Mouse (Mus musculus) midbrain, embryonic 14.5 days (tissue): ENCODE measurements around the gene Tead3. TPM values are rescaled to one million over a fixed set of nuclear protein-coding genes. Genes with fewer than 3 reads are reported as not detected.
A peak's percentile ranks its signal among the peaks of the same experiment; 100 is the strongest.
"Not testable (repeated sequence)": the region's sequence is repeated elsewhere in the genome, so short reads cannot be mapped to it uniquely, and the experiment has no call there.

ENCODE experiments used
- ATAC-seq: fragments of 200-750 bp; cut with Nextera tagmentation; 2 replicates; pipeline ENCODE4 v1.8.0; 2017; ENCODE audit warnings: moderate number of reproducible peaks, moderate library complexity; ENCODE audit not compliant: low FRiP score, low TSS enrichment
- DNase-seq: peaks from one replicate; pipeline ENCODE4 v3.0.0-alpha.2; 2015
- H3K27ac ChIP-seq: fragments of 300-500 bp; sonication (generic); replicated peaks from 2 replicates; pipeline ENCODE4 v1.5.1; 2014; ENCODE audit warnings: mild to moderate bottlenecking, low read depth, low read length, moderate library complexity
- H3K27me3 ChIP-seq: fragments of 300-500 bp; sonication (generic); 2 replicates; pipeline ENCODE4 v1.6.1; 2014; ENCODE audit warnings: low read length, control low read depth, mixed read lengths; ENCODE audit not compliant: control insufficient read depth, insufficient read depth
- H3K36me3 ChIP-seq: fragments of 300-500 bp; sonication (generic); 2 replicates; pipeline ENCODE4 v1.6.1; 2014; ENCODE audit warnings: low read length, control low read depth; ENCODE audit not compliant: control insufficient read depth, insufficient read depth
- H3K4me1 ChIP-seq: fragments of 300-500 bp; sonication (generic); 2 replicates; pipeline ENCODE4 v1.6.1; 2014; ENCODE audit warnings: mild to moderate bottlenecking, antibody characterized with exemption, low read length, control low read depth; ENCODE audit not compliant: control insufficient read depth, insufficient read depth
- H3K4me2 ChIP-seq: fragments of 300-500 bp; sonication (generic); 2 replicates; pipeline ENCODE4 v1.6.1; 2014; ENCODE audit warnings: mild to moderate bottlenecking, low read length, moderate library complexity
- H3K4me3 ChIP-seq: fragments of 300-500 bp; sonication (generic); replicated peaks from 2 replicates; pipeline ENCODE4 v1.5.1; 2014; ENCODE audit warnings: low read depth, low read length
- H3K9ac ChIP-seq: fragments of 300-500 bp; sonication (generic); replicated peaks from 2 replicates; pipeline ENCODE4 v1.6.1; 2014; ENCODE audit warnings: mild to moderate bottlenecking, low read length, moderate library complexity
- H3K9me3 ChIP-seq: fragments of 300-500 bp; sonication (generic); 2 replicates; pipeline ENCODE4 v1.6.1; 2016; ENCODE audit warnings: low read length, control low read depth, mixed read lengths; ENCODE audit not compliant: control insufficient read depth
- WGBS: fragments of 180-500 bp; shearing (Covaris S2); extraction: QIAGEN DNeasy Blood & Tissue Kit; methylation state at CpG from one replicate; pipeline ENCODE4 v1.1.7; 2014; 5-methylcytosine and 5-hydroxymethylcytosine counted together
- polyA plus RNA-seq: library from polyadenylated mRNA; unstranded; fragments of >200 nt; fragmentation: Nextera tagmentation; extraction: Ambion mirVana; gene quantifications from 2 replicates; pipeline ENCODE4 v1.2.1, GENCODE M21; 2014

The Tead3 gene
- polyA plus RNA-seq, 1 experiment from 2014 or later = 1.7 TPM

- no peak overlapping the region for H3K9ac ChIP-seq
- DNase-seq (no peak), ATAC-seq (no peak)
- H3K27me3 ChIP-seq = no peaks in the 10 kb centered on the region
- peaks cover 2% of the 10 kb centered on the region; the same call in 1 of the 2 replicates for H3K36me3 ChIP-seq
- H3K27ac ChIP-seq = no peak overlapping the region
- H3K4me2 ChIP-seq = no peak overlapping the region
- WGBS = 93% methylated on average over 7 of the region's 7 CpGs
- H3K9me3 ChIP-seq = no peaks in the 10 kb centered on the region
- no peak overlapping the region for H3K4me3 ChIP-seq
- H3K4me1 ChIP-seq = peaks cover 5% of the 10 kb centered on the region; the same call in 1 of the 2 replicates
Measured at GRCm38 (mm10) chr17:28337547-28337946, 13.1 kb downstream of the Tead3 start.

GRCm38 (mm10) chr17:28335267-28335666 is 15.3 kb downstream of the Tead3 start:
- no peak overlapping the region for H3K4me3 ChIP-seq
- WGBS = 75% methylated on average over 10 of the region's 10 CpGs
- DNase-seq (no peak), ATAC-seq (no peak)
- no peak overlapping the region for H3K27ac ChIP-seq
- H3K9ac ChIP-seq = no peak overlapping the region
- H3K4me2 ChIP-seq = no peak overlapping the region
- no peaks in the 10 kb centered on the region for H3K9me3 ChIP-seq
- H3K36me3 ChIP-seq = peaks cover 20% of the 10 kb centered on the region
- no peaks in the 10 kb centered on the region for H3K27me3 ChIP-seq
- no peaks in the 10 kb centered on the region for H3K4me1 ChIP-seq

- peaks cover 9% of the 10 kb centered on the region for H3K4me1 ChIP-seq
- H3K9ac ChIP-seq = no peak overlapping the region
- no peak overlapping the region for H3K4me3 ChIP-seq
- H3K9me3 ChIP-seq = no peaks in the 10 kb centered on the region
- H3K4me2 ChIP-seq = no peak overlapping the region
- DNase-seq (no peak), ATAC-seq (no peak)
- H3K36me3 ChIP-seq = peaks cover 27% of the 10 kb centered on the region
- WGBS = 63% methylated on average over 31 of the region's 31 CpGs
- no peak overlapping the region for H3K27ac ChIP-seq
- no peaks in the 10 kb centered on the region for H3K27me3 ChIP-seq
Measured at GRCm38 (mm10) chr17:28332915-28333546, 17.6 kb downstream of the Tead3 start.

GRCm38 (mm10) chr17:28332113-28332914 is 18.3 kb downstream of the Tead3 start:
- ATAC-seq = no peak
- H3K4me3 ChIP-seq = no peak overlapping the region
- no peaks in the 10 kb centered on the region for H3K9me3 ChIP-seq
- WGBS = 48% methylated on average over 13 of the region's 13 CpGs
- no peak overlapping the region for H3K27ac ChIP-seq
- H3K9ac ChIP-seq = no peak overlapping the region
- peaks cover 27% of the 10 kb centered on the region for H3K36me3 ChIP-seq
- no peaks in the 10 kb centered on the region for H3K27me3 ChIP-seq
- H3K4me1 ChIP-seq = peaks cover 15% of the 10 kb centered on the region
- DNase-seq = no peak
- H3K4me2 ChIP-seq = no peak overlapping the region

GRCm38 (mm10) chr17:28331241-28332112 is 19.1 kb downstream of the Tead3 start:
- no peak for ATAC-seq
- no peak for DNase-seq
- peaks cover 27% of the 10 kb centered on the region for H3K36me3 ChIP-seq
- H3K4me3 ChIP-seq = no peak overlapping the region
- H3K4me2 ChIP-seq = no peak overlapping the region
- no peaks in the 10 kb centered on the region for H3K9me3 ChIP-seq
- H3K27me3 ChIP-seq = no peaks in the 10 kb centered on the region
- 39% methylated on average over 7 of the region's 7 CpGs for WGBS
- no peak overlapping the region for H3K9ac ChIP-seq
- no peak overlapping the region for H3K27ac ChIP-seq
- H3K4me1 ChIP-seq = peaks cover 15% of the 10 kb centered on the region

- H3K27ac ChIP-seq, H3K27me3 ChIP-seq, H3K4me3 ChIP-seq, DNase-seq, H3K9ac ChIP-seq, ATAC-seq, H3K9me3 ChIP-seq, H3K4me2 ChIP-seq: not testable (repeated sequence)
- Histone ChIP-seq H3K36me3 (peaks cover 31% of the 10 kb centered on the region), H3K4me1 (peaks cover 15% of the 10 kb centered on the region)
- WGBS = 73% methylated on average over 6 of the region's 8 CpGs
Measured at GRCm38 (mm10) chr17:28330590-28330989, 20.0 kb downstream of the Tead3 start.

GRCm38 (mm10) chr17:28330232-28330546 is 20.4 kb downstream of the Tead3 start:
- Histone ChIP-seq H3K4me1 (peaks cover 15% of the 10 kb centered on the region), H3K9me3 (no peaks in the 10 kb centered on the region), H3K4me2 (peak overlapping the region; percentile 92), H3K36me3 (peaks cover 31% of the 10 kb centered on the region), H3K4me3 (peak overlapping the region; percentile 77), H3K9ac (peak overlapping the region; percentile 94), H3K27ac (no peak overlapping the region), H3K27me3 (no peaks in the 10 kb centered on the region)
- 61% methylated on average over 2 of the region's 2 CpGs for WGBS
- no peak for ATAC-seq
- DNase-seq = no peak

GRCm38 (mm10) chr17:28329503-28330231 is 20.9 kb downstream of the Tead3 start:
- H3K4me1 ChIP-seq = peaks cover 15% of the 10 kb centered on the region
- H3K9ac ChIP-seq = peak overlapping the region; percentile 94
- peaks cover 31% of the 10 kb centered on the region for H3K36me3 ChIP-seq
- WGBS = 13% methylated on average over 4 of the region's 4 CpGs
- H3K4me2 ChIP-seq = peak overlapping the region; percentile 92
- no peaks in the 10 kb centered on the region for H3K27me3 ChIP-seq
- DNase-seq (no peak), ATAC-seq (no peak)
- H3K9me3 ChIP-seq = no peaks in the 10 kb centered on the region
- H3K4me3 ChIP-seq = peak overlapping the region; percentile 77
- peak overlapping the region; percentile 95; the same call in 1 of the 2 replicates for H3K27ac ChIP-seq
